Mouse (Mus musculus): ENCODE results near the gene Igfbp3. TPM values are rescaled to one million over a fixed set of nuclear protein-coding genes. Genes with fewer than 3 reads are reported as not detected.
"Not testable (repeated sequence)": the region's sequence is repeated elsewhere in the genome, so short reads cannot be mapped to it uniquely, and the experiment has no call there.

Gene Igfbp3
- polyA plus RNA-seq, 1 experiment from 2014 or later, result 34.5 TPM

- WGBS, result 74% methylated on average over 4 of the region's 4 CpGs
- no peak for ATAC-seq (ENCODE audit: extremely low read depth, insufficient number of reproducible peaks, low FRiP score, low TSS enrichment)
These were observed 18.2 kb upstream of the Igfbp3 start for GRCm38 (mm10) chr11:7231958-7232357.

GRCm38 (mm10) chr11:7230000-7230399, 16.3 kb upstream of the Igfbp3 start:
- no peaks in the 10 kb centered on the region for H3K27me3 ChIP-seq (replicated peaks)
- no peak overlapping the region for H3K27ac ChIP-seq (replicated peaks)
- no peak overlapping the region for H3K9ac ChIP-seq
- no peaks in the 10 kb centered on the region for H3K4me1 ChIP-seq
- H3K4me3 ChIP-seq, result no peak overlapping the region
- ATAC-seq (ENCODE audit: extremely low read depth, insufficient number of reproducible peaks, low FRiP score, low TSS enrichment), result no peak
- H3K36me3 ChIP-seq, result no peaks in the 10 kb centered on the region
- 58% methylated on average over 4 of the region's 4 CpGs for WGBS
- H3K9me3 ChIP-seq, result no peaks in the 10 kb centered on the region
- H3K4me2 ChIP-seq, result no peak overlapping the region

More at GRCm38 (mm10) chr11:7231958-7232357, 18.2 kb upstream of the Igfbp3 start:
- Histone ChIP-seq H3K27me3 (replicated peaks) (no peaks in the 10 kb centered on the region), H3K27ac (replicated peaks) (no peak overlapping the region), H3K4me2 (no peak overlapping the region), H3K9me3 (no peaks in the 10 kb centered on the region), H3K9ac (no peak overlapping the region), H3K36me3 (no peaks in the 10 kb centered on the region), H3K4me3 (no peak overlapping the region), H3K4me1 (no peaks in the 10 kb centered on the region)

GRCm38 (mm10) chr11:7228107-7228506, 14.4 kb upstream of the Igfbp3 start:
- H3K4me1 ChIP-seq, result no peaks in the 10 kb centered on the region
- no peak overlapping the region for H3K9ac ChIP-seq
- H3K36me3 ChIP-seq, result no peaks in the 10 kb centered on the region
- WGBS, result 67% methylated on average over 4 of the region's 4 CpGs
- H3K4me3 ChIP-seq, result no peak overlapping the region
- no peaks in the 10 kb centered on the region for H3K9me3 ChIP-seq
- no peak overlapping the region for H3K27ac ChIP-seq (replicated peaks)
- no peaks in the 10 kb centered on the region for H3K27me3 ChIP-seq (replicated peaks)
- no peak for ATAC-seq (ENCODE audit: extremely low read depth, insufficient number of reproducible peaks, low FRiP score, low TSS enrichment)
- no peak overlapping the region for H3K4me2 ChIP-seq

GRCm38 (mm10) chr11:7226810-7227550, 13.3 kb upstream of the Igfbp3 start:
- H3K27ac ChIP-seq (replicated peaks), result no peak overlapping the region
- no peak overlapping the region for H3K4me3 ChIP-seq
- no peak for ATAC-seq (ENCODE audit: extremely low read depth, insufficient number of reproducible peaks, low FRiP score, low TSS enrichment)
- H3K9me3 ChIP-seq, result no peaks in the 10 kb centered on the region
- H3K4me2 ChIP-seq, result no peak overlapping the region
- H3K27me3 ChIP-seq (replicated peaks), result no peaks in the 10 kb centered on the region
- no peaks in the 10 kb centered on the region for H3K36me3 ChIP-seq
- WGBS, result 75% methylated on average over 7 of the region's 7 CpGs
- no peak overlapping the region for H3K9ac ChIP-seq
- no peaks in the 10 kb centered on the region for H3K4me1 ChIP-seq

GRCm38 (mm10) chr11:7226200-7226599, 12.5 kb upstream of the Igfbp3 start:
- no peak overlapping the region for H3K9ac ChIP-seq
- no peak overlapping the region for H3K4me3 ChIP-seq
- 55% methylated on average over 2 of the region's 2 CpGs for WGBS
- H3K4me2 ChIP-seq, result no peak overlapping the region
- H3K36me3 ChIP-seq, result no peaks in the 10 kb centered on the region
- H3K27me3 ChIP-seq (replicated peaks), result no peaks in the 10 kb centered on the region
- H3K9me3 ChIP-seq, result no peaks in the 10 kb centered on the region
- H3K4me1 ChIP-seq, result no peaks in the 10 kb centered on the region
- H3K27ac ChIP-seq (replicated peaks), result no peak overlapping the region
- ATAC-seq (ENCODE audit: extremely low read depth, insufficient number of reproducible peaks, low FRiP score, low TSS enrichment), result no peak

GRCm38 (mm10) chr11:7221826-7222225, 8.1 kb upstream of the Igfbp3 start:
- H3K4me3 ChIP-seq; H3K4me2 ChIP-seq; H3K9me3 ChIP-seq; H3K9ac ChIP-seq; H3K27me3 ChIP-seq (replicated peaks); H3K36me3 ChIP-seq; H3K4me1 ChIP-seq; ATAC-seq (ENCODE audit: extremely low read depth, insufficient number of reproducible peaks, low FRiP score, low TSS enrichment); H3K27ac ChIP-seq (replicated peaks): not testable (repeated sequence)
- 75% methylated on average over 8 of the region's 8 CpGs for whole genome bisulfite sequencing

GRCm38 (mm10) chr11:7215703-7216102, 2.0 kb upstream of the Igfbp3 start:
- Histone ChIP-seq H3K9ac (no peak overlapping the region), H3K27ac (replicated peaks) (no peak overlapping the region), H3K9me3 (no peaks in the 10 kb centered on the region), H3K27me3 (replicated peaks) (peaks cover 38% of the 10 kb centered on the region), H3K36me3 (no peaks in the 10 kb centered on the region), H3K4me2 (0 out of 2 replicates have a peak overlapping the region, but pooled peaks have one; percentile 3), H3K4me1 (peaks cover 47% of the 10 kb centered on the region), H3K4me3 (no peak overlapping the region)
- WGBS, result 13% methylated on average over 8 of the region's 8 CpGs
- no peak for ATAC-seq (ENCODE audit: extremely low read depth, insufficient number of reproducible peaks, low FRiP score, low TSS enrichment)

GRCm38 (mm10) chr11:7214761-7215160, 1.0 kb upstream of the Igfbp3 start:
- no peak for ATAC-seq (ENCODE audit: extremely low read depth, insufficient number of reproducible peaks, low FRiP score, low TSS enrichment)
- Histone ChIP-seq H3K27ac (replicated peaks) (no peak overlapping the region), H3K4me1 (peaks cover 48% of the 10 kb centered on the region), H3K9ac (no peak overlapping the region), H3K9me3 (no peaks in the 10 kb centered on the region), H3K4me2 (peak overlapping the region; percentile 97), H3K4me3 (peak overlapping the region; percentile 69), H3K27me3 (replicated peaks) (peaks cover 38% of the 10 kb centered on the region), H3K36me3 (no peaks in the 10 kb centered on the region)
- WGBS, result 5% methylated on average over 14 of the region's 14 CpGs

GRCm38 (mm10) chr11:7214342-7214660, 578 bp upstream of the Igfbp3 start:
- Histone ChIP-seq H3K27me3 (replicated peaks) (peaks cover 38% of the 10 kb centered on the region), H3K27ac (replicated peaks) (no peak overlapping the region), H3K4me1 (peaks cover 48% of the 10 kb centered on the region), H3K4me2 (peak overlapping the region; percentile 97), H3K4me3 (peak overlapping the region; percentile 69), H3K9ac (peak overlapping the region; percentile 77), H3K9me3 (no peaks in the 10 kb centered on the region), H3K36me3 (no peaks in the 10 kb centered on the region)
- no peak for ATAC-seq (ENCODE audit: extremely low read depth, insufficient number of reproducible peaks, low FRiP score, low TSS enrichment)
- 1% methylated on average over 12 of the region's 12 CpGs for WGBS

GRCm38 (mm10) chr11:7213161-7213500, 592 bp downstream of the Igfbp3 start:
- Histone ChIP-seq H3K27me3 (replicated peaks) (peaks cover 38% of the 10 kb centered on the region), H3K27ac (replicated peaks) (no peak overlapping the region), H3K4me3 (peak overlapping the region; percentile 69), H3K4me2 (peak overlapping the region; percentile 97), H3K9ac (peak overlapping the region; percentile 77), H3K36me3 (peaks cover 7% of the 10 kb centered on the region; the same call in 1 of the 2 replicates), H3K4me1 (peaks cover 48% of the 10 kb centered on the region), H3K9me3 (no peaks in the 10 kb centered on the region)
- 2% methylated on average over 19 of the region's 19 CpGs for WGBS
- no peak for ATAC-seq (ENCODE audit: extremely low read depth, insufficient number of reproducible peaks, low FRiP score, low TSS enrichment)

GRCm38 (mm10) chr11:7212126-7212798, 1.5 kb downstream of the Igfbp3 start:
- peak overlapping the region; percentile 69 for H3K4me3 ChIP-seq
- H3K4me2 ChIP-seq, result peak overlapping the region; percentile 97
- 0 out of 2 replicates have a peak overlapping the region, but pooled peaks have one; percentile 58 for H3K9ac ChIP-seq
- peaks cover 7% of the 10 kb centered on the region; the same call in 1 of the 2 replicates for H3K36me3 ChIP-seq
- no peak overlapping the region for H3K27ac ChIP-seq (replicated peaks)
- peaks cover 38% of the 10 kb centered on the region for H3K27me3 ChIP-seq (replicated peaks)
- WGBS, result 20% methylated on average over 17 of the region's 17 CpGs
- ATAC-seq (ENCODE audit: extremely low read depth, insufficient number of reproducible peaks, low FRiP score, low TSS enrichment), result no peak
- peaks cover 48% of the 10 kb centered on the region for H3K4me1 ChIP-seq
- H3K9me3 ChIP-seq, result no peaks in the 10 kb centered on the region

All from heart, embryonic 13.5 days (tissue).